Mouse (Mus musculus): ENCODE data around the gene Dnmbp.

DNA sequence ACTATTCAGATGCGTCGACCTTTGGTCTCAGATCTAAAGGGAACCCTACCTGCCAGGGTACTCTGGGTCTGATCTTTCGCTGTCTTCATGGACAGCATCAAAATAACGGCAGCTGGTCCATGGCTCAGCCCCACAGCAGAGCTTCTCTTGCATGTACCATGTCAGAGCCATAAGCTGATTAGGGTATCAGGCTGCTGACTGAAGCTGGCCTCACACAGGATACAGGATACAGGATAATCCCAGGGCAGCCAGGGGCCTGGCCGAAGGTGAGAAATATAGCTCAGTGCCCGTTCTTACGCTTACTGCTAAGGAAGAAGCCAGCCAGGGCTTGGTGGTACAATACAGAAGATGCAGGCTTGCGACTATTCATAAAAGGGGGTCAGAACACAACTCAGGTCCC, 4.6 kb upstream of the Dnmbp start:
- no peak for TF ChIP-seq CTCF (IDR thresholded peaks at IDR 0.05; ENCODE audit: low read depth)
- no peak for TF ChIP-seq EP300 (optimal IDR thresholded peaks at IDR 0.05)
